Mouse (Mus musculus) E14TG2a.4 (cell line): ENCODE measurements at regions not wholly inside any gene's neighbourhood (a gene's known extent, or its start where the extent isn't known, plus 50 kb on each side); places are given as distances from the start of the nearest gene placed in this dataset.

ENCODE experiments used
- CTCF ChIP-seq: conservative IDR thresholded peaks from 2 replicates; pipeline ENCODE4 v1.5.1; 2014; ENCODE audit warnings: low read length
- NANOG ChIP-seq: IDR thresholded peaks from 2 replicates; pipeline ENCODE4 v1.6.1; 2014; ENCODE audit warnings: borderline replicate concordance, low read length, mixed read lengths

DNA sequence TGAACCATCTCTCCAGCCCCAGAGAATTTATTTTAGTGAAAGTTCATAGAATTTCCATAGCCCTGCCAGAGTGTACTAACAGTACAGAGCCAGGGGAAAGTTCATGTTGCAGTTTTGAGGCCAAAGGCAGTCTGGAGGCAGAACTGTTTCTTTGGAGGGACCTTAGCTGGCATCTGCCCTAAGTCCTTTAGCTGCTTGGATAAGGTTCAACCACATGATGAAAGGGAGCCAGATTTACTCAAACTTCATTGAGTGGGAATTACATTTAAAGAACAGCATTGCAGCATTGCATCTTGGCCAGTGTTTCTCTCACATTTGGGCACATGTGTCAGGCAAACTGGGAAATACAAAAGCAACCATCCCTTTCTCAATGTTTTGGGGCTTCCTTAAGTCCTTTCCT, 584.3 kb upstream of the Lcorl start:
- no peak for TF ChIP-seq NANOG
- TF ChIP-seq CTCF, result no peak
